Mouse (Mus musculus): ENCODE data around the gene Sertad4.

Sertad4 gene

DNA sequence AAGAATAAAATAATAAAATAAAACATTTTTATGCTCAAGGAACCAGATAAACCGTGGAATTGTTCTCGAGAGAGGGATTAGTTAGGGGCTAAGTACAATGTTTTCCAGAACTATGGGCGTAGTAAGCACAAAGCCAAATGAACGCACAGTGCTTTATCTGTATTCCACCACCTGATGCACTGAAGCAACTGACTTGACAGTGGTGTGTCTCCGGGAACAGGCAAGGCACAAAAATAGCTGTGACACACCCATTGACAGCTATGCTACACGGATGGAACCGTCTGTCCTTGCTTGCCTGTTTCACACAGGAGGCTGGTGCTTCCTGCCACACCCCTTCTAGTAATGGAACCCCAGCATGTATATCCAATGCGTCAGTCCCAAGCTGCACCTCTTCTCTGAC lies 55.2 kb downstream of the Sertad4 start:
- DNase-seq, result no peak

DNA sequence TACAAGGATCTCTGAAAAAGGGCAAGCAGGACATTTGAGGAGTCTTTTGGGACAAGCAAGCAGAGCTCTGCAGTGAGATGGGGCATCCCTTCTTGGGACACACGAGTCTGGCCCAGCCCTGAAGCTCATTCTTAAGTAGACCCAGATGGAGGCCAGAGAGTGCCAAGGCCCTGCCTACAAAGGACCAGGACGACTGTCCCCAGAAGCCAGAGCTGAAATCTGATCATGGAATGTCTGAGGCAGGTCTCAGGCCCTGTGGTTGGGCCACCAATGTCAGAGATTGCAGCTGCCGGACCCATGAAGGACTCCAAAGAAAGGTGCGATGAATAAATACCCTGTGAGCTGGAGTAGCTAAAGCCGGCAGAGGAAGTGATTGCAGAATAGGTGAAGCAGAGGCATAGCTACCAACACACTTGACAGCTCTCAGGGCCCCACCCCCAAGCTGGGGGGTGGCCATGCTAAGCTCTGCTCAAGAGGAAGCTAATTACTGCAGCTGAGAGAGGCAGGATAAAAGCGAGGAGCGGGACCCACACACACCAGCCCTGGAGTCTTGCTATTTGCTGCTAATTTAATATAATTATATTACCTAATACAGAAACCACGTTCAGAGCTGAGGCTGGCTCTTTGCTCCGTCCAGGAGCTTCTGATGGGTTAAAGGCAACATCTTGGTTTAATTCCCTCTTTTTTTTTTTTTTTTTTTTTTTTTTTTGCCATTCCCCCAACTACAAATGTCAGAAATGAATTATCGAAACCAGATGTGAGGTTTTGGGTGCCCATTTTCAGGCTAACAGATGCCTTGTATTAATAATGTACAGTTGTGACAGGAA lies 56.2 kb downstream of the Sertad4 start:
- peak; percentile 36 to 53 for DNase-seq

DNA sequence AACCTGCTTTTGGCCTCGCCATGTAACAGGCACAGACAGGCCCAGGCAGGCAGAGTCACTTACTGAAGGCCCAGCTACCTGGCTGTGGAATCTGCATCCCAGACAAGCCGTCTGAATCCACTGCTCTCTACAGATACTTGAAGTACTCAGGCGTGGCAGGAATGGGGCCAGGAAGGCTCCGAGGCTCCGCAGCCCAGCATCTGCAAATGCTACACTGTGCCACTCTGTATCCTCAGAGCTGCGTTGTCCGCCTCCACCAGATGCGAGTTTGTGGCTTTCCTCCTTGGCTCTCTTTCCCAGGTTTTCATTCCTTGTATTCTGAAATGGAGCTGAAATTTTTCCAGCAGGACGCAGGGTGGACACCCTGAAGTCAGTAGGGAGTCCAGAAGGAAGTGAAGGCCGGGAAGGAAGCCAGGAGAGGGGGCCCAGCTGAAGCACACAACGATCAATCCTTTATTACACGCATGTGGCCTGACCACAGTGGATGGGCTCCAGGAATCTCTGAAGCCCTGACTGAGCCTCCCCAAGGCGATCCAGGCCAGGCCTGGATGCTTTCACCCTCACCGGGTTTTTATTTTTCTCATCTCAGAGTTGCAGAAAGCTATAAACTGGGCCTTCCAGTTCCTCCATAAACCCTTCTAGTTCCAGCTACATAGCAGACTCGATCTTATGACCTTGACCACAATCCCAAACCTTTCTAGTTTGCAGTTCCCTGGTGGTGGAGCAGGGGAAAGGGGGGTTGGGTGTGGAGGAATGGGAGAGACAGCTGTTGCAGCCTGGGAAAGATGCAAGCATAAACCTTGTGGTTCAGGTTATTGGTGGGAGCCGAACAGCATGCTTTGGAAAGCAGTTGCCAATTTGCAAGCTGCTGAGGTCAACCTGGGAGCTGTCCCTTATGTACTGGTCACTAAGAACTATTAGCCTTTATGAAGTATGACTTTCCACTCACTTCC lies 57.1 kb downstream of the Sertad4 start:
- DNase-seq, result no peak

DNA sequence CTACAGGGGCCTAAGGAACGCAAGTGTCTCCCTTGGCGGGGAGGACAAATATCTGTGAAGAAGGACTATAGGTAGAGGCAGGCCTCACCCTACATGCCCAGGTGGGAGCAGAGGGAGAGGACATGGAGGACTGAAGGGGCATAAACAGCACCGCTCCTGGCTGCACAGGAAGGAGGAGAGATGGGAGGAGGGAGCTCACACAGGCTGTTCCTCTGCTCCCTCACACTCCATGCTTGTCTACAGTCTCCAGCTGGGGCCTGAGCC lies 58.6 kb downstream of the Sertad4 start:
- no peak for DNase-seq

DNA sequence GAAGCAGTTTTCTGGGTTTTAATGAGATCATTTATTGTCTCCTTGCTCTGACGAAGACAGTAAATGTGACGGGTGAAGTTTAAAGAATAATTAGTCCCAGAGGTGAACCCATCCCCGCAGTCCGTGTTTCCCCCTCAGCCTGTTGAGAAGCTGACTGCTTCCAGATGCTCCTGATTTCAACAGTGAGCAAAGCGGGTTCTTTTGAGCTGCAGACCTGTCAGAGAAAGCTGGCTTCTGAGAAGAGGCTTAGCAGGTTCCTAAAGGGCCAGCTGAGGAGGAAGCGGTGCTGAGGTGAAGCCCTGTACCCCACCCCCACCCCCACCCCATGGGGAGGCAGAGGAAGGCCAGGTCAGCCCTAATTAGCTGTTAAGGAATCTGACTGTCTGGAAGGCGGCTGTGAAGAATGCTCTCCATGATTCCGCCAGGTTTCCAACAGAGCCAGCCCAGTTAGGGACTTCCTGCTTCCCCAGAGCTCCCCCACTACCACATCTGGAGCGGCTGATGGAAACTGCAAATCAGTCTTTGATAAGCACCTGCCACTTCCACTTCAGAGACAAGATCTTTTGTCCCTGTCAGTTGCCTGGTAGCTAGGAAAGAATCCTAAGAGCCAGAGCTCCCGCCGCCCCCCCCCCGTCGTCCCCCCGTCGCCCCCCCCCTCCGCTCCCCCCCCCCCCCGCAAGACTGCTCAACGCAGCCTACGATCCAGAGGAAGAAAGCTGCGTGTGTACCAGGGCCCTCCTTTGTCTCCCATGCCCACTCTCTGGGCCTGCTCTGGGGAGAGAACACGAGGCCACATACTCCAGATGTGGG lies 59.1 kb downstream of the Sertad4 start:
- no peak for DNase-seq

DNA sequence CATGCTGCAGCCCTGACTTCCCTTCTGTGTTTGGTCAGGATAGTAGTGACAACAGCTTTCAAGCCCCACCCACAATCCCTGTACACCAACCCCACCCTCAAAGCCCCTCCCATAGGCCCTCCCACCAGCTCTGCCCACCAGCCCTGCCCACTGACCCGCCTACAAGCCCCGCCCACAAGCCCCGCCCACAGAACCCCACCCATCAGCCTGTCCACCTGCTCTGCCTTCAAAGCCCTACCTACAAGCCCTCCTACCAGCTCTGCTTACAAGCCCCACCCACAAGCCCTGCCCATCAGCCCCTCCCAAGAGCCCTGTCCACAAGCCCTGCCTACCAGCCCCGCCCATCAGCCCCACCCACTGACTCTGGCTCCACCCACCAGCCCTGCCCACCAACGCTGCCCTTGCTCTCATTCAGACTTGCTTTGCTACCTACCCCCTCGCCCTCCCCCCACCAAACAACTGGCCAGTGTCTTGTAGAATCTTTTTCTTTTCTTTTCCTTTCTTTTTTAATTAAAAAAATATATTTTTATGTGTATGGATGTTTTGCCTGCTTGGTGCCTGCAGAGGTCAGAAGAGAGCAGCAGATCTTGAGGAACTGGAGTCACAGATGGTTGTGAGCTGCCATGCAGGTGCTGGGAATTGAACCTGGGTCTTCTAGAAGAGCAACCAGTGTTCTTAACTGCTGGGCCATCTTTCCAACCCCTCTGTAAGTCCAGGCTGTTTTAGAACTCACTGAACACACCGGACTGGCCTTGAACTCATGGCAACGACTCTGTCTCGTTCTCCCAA lies 60.4 kb downstream of the Sertad4 start:
- peak in 1 of 2 experiments; percentile 23 for DNase-seq

All from thymus, postnatal 36 days (tissue).